Mouse (Mus musculus): Measurements from ENCODE around the gene Defb41. TPM values are rescaled to one million over a fixed set of nuclear protein-coding genes. Genes with fewer than 3 reads are reported as not detected.

Defb41 gene
- polyA plus RNA-seq, 1 experiment from 2014 or later, result not detected

Other genes with a start within 250 kb of the Defb41 start
- not detected in 2 replicates for gene Crisp4, start 119.2 kb downstream of the Defb41 start, polyA plus RNA-seq (2016; fragmentation: Nextera tagmentation; extraction: Ambion mirVana)
- gene Defb18, start 27.7 kb downstream of the Defb41 start, polyA plus RNA-seq (2016; fragmentation: Nextera tagmentation; extraction: Ambion mirVana), result not detected in 2 replicates